Mouse (Mus musculus) hindbrain, postnatal 0 days (tissue): ENCODE measurements at regions not wholly inside any gene's neighbourhood (a gene's known extent, or its start where the extent isn't known, plus 50 kb on each side); places are given as distances from the start of the nearest gene placed in this dataset.

Experiments
- ATAC-seq: fragments of 200-750 bp; cut with Nextera tagmentation; 2 replicates; pipeline ENCODE4 v1.8.0; 2017; ENCODE audit warnings: mild to moderate bottlenecking, moderate TSS enrichment, moderate library complexity
- DNase-seq: peaks from one replicate; pipeline ENCODE4 v3.0.0-alpha.2; 2015; ENCODE audit warnings: low spot score
- H3K27ac ChIP-seq: fragments of 300-500 bp; sonication (generic); 2 replicates; pipeline ENCODE4 v1.5.1; 2014; ENCODE audit warnings: mild to moderate bottlenecking
- H3K27me3 ChIP-seq: fragments of 300-500 bp; sonication (generic); 2 replicates; pipeline ENCODE4 v1.6.1; 2014; ENCODE audit warnings: low read length, mixed read lengths; ENCODE audit not compliant: insufficient read depth
- H3K36me3 ChIP-seq: fragments of 300-500 bp; sonication (generic); 2 replicates; pipeline ENCODE4 v1.6.1; 2014; ENCODE audit warnings: low read length, mixed read lengths; ENCODE audit not compliant: insufficient read depth
- H3K4me1 ChIP-seq: fragments of 300-500 bp; sonication (generic); 2 replicates; pipeline ENCODE4 v1.6.1; 2014; ENCODE audit warnings: antibody characterized with exemption, low read length, mixed read lengths; ENCODE audit not compliant: insufficient read depth
- H3K4me2 ChIP-seq: fragments of 300-500 bp; sonication (generic); 2 replicates; pipeline ENCODE4 v1.6.1; 2014; ENCODE audit warnings: low read depth, mild to moderate bottlenecking, low read length, moderate library complexity, mixed read lengths
- H3K4me3 ChIP-seq: fragments of 300-500 bp; sonication (generic); 2 replicates; pipeline ENCODE4 v1.5.1; 2014; ENCODE audit warnings: low read length
- H3K9ac ChIP-seq: fragments of 300-500 bp; sonication (generic); replicated peaks from 2 replicates; pipeline ENCODE4 v1.6.1; 2014; ENCODE audit warnings: mild to moderate bottlenecking, low read length, moderate library complexity, mixed read lengths
- H3K9me3 ChIP-seq: fragments of 300-500 bp; sonication (generic); 2 replicates; pipeline ENCODE4 v1.6.1; 2016; ENCODE audit warnings: low read length, mixed read lengths
- CTCF ChIP-seq: IDR thresholded peaks from 2 replicates; pipeline ENCODE4 v1.5.1; 2016; ENCODE audit warnings: antibody characterized with exemption, control low read depth, low read depth
- WGBS: fragments of 180-500 bp; shearing (Covaris S2); extraction: QIAGEN DNeasy Blood & Tissue Kit; methylation state at CpG from one replicate; pipeline ENCODE4 v1.1.7; 2014; 5-methylcytosine and 5-hydroxymethylcytosine counted together

GRCm38 (mm10) chr4:82176723-82177122 lies 528.8 kb downstream of the Nfib start:
- no peak overlapping the region for H3K4me3 ChIP-seq
- no peaks in the 10 kb centered on the region for H3K4me1 ChIP-seq
- no peaks in the 10 kb centered on the region for H3K27me3 ChIP-seq
- no peaks in the 10 kb centered on the region for H3K9me3 ChIP-seq
- ATAC-seq = no peak
- H3K36me3 ChIP-seq = no peaks in the 10 kb centered on the region
- TF ChIP-seq CTCF = no peak
- WGBS = 93% methylated on average over 8 of the region's 8 CpGs
- H3K4me2 ChIP-seq = no peak overlapping the region
- no peak overlapping the region for H3K27ac ChIP-seq
- no peak for DNase-seq
- H3K9ac ChIP-seq = no peak overlapping the region

GRCm38 (mm10) chr4:82173461-82174085 lies 532.0 kb downstream of the Nfib start:
- Histone ChIP-seq H3K4me1 (no peaks in the 10 kb centered on the region), H3K4me3 (no peak overlapping the region), H3K36me3 (no peaks in the 10 kb centered on the region), H3K27me3 (no peaks in the 10 kb centered on the region), H3K9me3 (no peaks in the 10 kb centered on the region), H3K4me2 (no peak overlapping the region), H3K9ac (no peak overlapping the region), H3K27ac (no peak overlapping the region)
- no peak for DNase-seq
- 68% methylated on average over 17 of the region's 17 CpGs for WGBS
- ATAC-seq = no peak
- TF ChIP-seq CTCF = no peak

GRCm38 (mm10) chr4:82170930-82171329 lies 534.6 kb downstream of the Nfib start:
- H3K4me1 ChIP-seq = no peaks in the 10 kb centered on the region
- no peak overlapping the region for H3K27ac ChIP-seq
- no peaks in the 10 kb centered on the region for H3K27me3 ChIP-seq
- DNase-seq (no peak), ATAC-seq (no peak)
- no peak for TF ChIP-seq CTCF
- H3K9me3 ChIP-seq = no peaks in the 10 kb centered on the region
- H3K36me3 ChIP-seq = no peaks in the 10 kb centered on the region
- H3K4me2 ChIP-seq = no peak overlapping the region
- H3K9ac ChIP-seq = no peak overlapping the region
- no peak overlapping the region for H3K4me3 ChIP-seq
- 69% methylated on average over 4 of the region's 4 CpGs for WGBS

- 89% methylated on average over 5 of the region's 5 CpGs for WGBS
Measured at GRCm38 (mm10) chr4:82168032-82168431, 537.5 kb downstream of the Nfib start.

GRCm38 (mm10) chr4:82167396-82167795 lies 538.2 kb downstream of the Nfib start:
- Histone ChIP-seq H3K27ac (no peak overlapping the region), H3K4me2 (no peak overlapping the region), H3K9ac (no peak overlapping the region), H3K4me3 (no peak overlapping the region), H3K36me3 (no peaks in the 10 kb centered on the region), H3K9me3 (no peaks in the 10 kb centered on the region), H3K27me3 (no peaks in the 10 kb centered on the region), H3K4me1 (no peaks in the 10 kb centered on the region)
- DNase-seq = no peak
- WGBS = 78% methylated on average over 5 of the region's 5 CpGs
- no peak for TF ChIP-seq CTCF
- no peak for ATAC-seq

More at GRCm38 (mm10) chr4:82168032-82168431, 537.5 kb downstream of the Nfib start:
- H3K4me3 ChIP-seq = no peak overlapping the region
- H3K27ac ChIP-seq = no peak overlapping the region
- no peak for DNase-seq
- no peaks in the 10 kb centered on the region for H3K36me3 ChIP-seq
- no peak for TF ChIP-seq CTCF
- H3K4me1 ChIP-seq = no peaks in the 10 kb centered on the region
- no peaks in the 10 kb centered on the region for H3K9me3 ChIP-seq
- H3K27me3 ChIP-seq = no peaks in the 10 kb centered on the region
- no peak for ATAC-seq
- no peak overlapping the region for H3K9ac ChIP-seq
- no peak overlapping the region for H3K4me2 ChIP-seq

- Histone ChIP-seq H3K4me1 (no peaks in the 10 kb centered on the region), H3K9me3 (no peaks in the 10 kb centered on the region), H3K4me2 (no peak overlapping the region), H3K4me3 (no peak overlapping the region), H3K9ac (no peak overlapping the region), H3K27ac (no peak overlapping the region), H3K27me3 (no peaks in the 10 kb centered on the region), H3K36me3 (no peaks in the 10 kb centered on the region)
- no peak for ATAC-seq
- WGBS = 92% methylated on average over 1 of the region's 1 CpGs
- no peak for TF ChIP-seq CTCF
- no peak for DNase-seq
Measured at GRCm38 (mm10) chr4:82166826-82167225, 538.7 kb downstream of the Nfib start.

GRCm38 (mm10) chr4:82166087-82166486 lies 539.5 kb downstream of the Nfib start:
- WGBS = 90% methylated on average over 6 of the region's 6 CpGs
- ATAC-seq = no peak

More at GRCm38 (mm10) chr4:82166087-82166486, 539.5 kb downstream of the Nfib start:
- H3K4me3 ChIP-seq = no peak overlapping the region
- H3K9me3 ChIP-seq = no peaks in the 10 kb centered on the region
- no peaks in the 10 kb centered on the region for H3K27me3 ChIP-seq
- no peak overlapping the region for H3K27ac ChIP-seq
- DNase-seq = no peak
- H3K4me2 ChIP-seq = no peak overlapping the region
- no peak for TF ChIP-seq CTCF
- H3K36me3 ChIP-seq = no peaks in the 10 kb centered on the region
- no peak overlapping the region for H3K9ac ChIP-seq
- no peaks in the 10 kb centered on the region for H3K4me1 ChIP-seq
